In genomic region chr16:37337529-37337928, GRCm38 (mm10) we compare ENCODE assay signal across 23 mouse cellular contexts. TPM values are rescaled to one million over a fixed set of nuclear protein-coding genes. Genes with fewer than 3 reads are reported as not detected.
DNase-seq lines count a peak whose midpoint lies in the region; ATAC-seq and TF ChIP-seq lines count a peak whose summit lies in the region.
"Had no signal": no experiment of that assay in that cellular context is flagged by ENCODE, and none has a peak within 500 bp of the region (broad histone marks: within the 10 kb centered on the region; RNA-seq: fewer than 3 reads in every experiment).

No protein-coding gene starts in this region.

- no peak for TF ChIP-seq CTCF in kidney, adult 2 months (conservative IDR thresholded peaks at IDR 0.05; ENCODE audit: insufficient read depth, insufficient read length, low read depth, low read length)
- no peak for TF ChIP-seq CTCF in CH12.LX (conservative IDR thresholded peaks at IDR 0.05 in 1 of 2, IDR thresholded peaks at IDR 0.05 in 1 of 2; ENCODE audit: low read depth in 2 of 2, low read length in 2 of 2)

- no peaks in the 10 kb centered on the region for H3K27me3 ChIP-seq in kidney, adult 2 months (replicated peaks; ENCODE audit: control insufficient read depth, insufficient read depth, low read length)
- H3K27me3 ChIP-seq in kidney, embryonic 14.5 days (ENCODE audit: control insufficient read depth, insufficient read depth, low read length), result no peaks in the 10 kb centered on the region
- H3K27me3 ChIP-seq in CH12.LX (replicated peaks), result no peaks in the 10 kb centered on the region
- H3K27me3 ChIP-seq: forebrain, embryonic 12.5 days; heart, embryonic 13.5 days; kidney, embryonic 15.5 days; midbrain, embryonic 15.5 days had no signal

- in situ Hi-C loops in CH12.LX (cut with MboI; ENCODE audit: low pct_ligation_motif_present, low pct_unique_long_range_greater_than_20kb, low sequenced_read_pairs), result no loop called here

- TF ChIP-seq RAD21 in CH12.LX (IDR thresholded peaks at IDR 0.05; ENCODE audit: low read depth, low read length), result no peak

- no peaks in the 10 kb centered on the region for H3K9me3 ChIP-seq in kidney, embryonic 14.5 days (ENCODE audit: control insufficient read depth, low read length)
- H3K9me3 ChIP-seq in CH12.LX (replicated peaks; ENCODE audit: low read length), result no peaks in the 10 kb centered on the region
- H3K9me3 ChIP-seq: forebrain, embryonic 12.5 days; heart, embryonic 13.5 days; kidney, embryonic 15.5 days; limb, embryonic 10.5 days; midbrain, embryonic 15.5 days had no signal

- H3K9ac ChIP-seq in kidney, embryonic 14.5 days (ENCODE audit: low read depth, low read length), result no peak overlapping the region
- no peak overlapping the region for H3K9ac ChIP-seq in CH12.LX (ENCODE audit: insufficient read depth, low read depth)
- H3K9ac ChIP-seq: forebrain, embryonic 12.5 days; heart, embryonic 13.5 days; kidney, embryonic 15.5 days; midbrain, embryonic 15.5 days had no signal

- no peaks in the 10 kb centered on the region for H3K36me3 ChIP-seq in kidney, adult 2 months (ENCODE audit: control insufficient read depth, insufficient read depth, low read length)
- H3K36me3 ChIP-seq in kidney, embryonic 14.5 days (ENCODE audit: control insufficient read depth, insufficient read depth, low read length), result no peaks in the 10 kb centered on the region
- H3K36me3 ChIP-seq in CH12.LX (replicated peaks in 1 of 2; ENCODE audit: control insufficient read depth in 1 of 2, insufficient read depth in 1 of 2, low read length in 1 of 2), result no peaks in the 10 kb centered on the region
- H3K36me3 ChIP-seq: forebrain, embryonic 12.5 days; heart, embryonic 13.5 days; kidney, embryonic 15.5 days; limb, embryonic 10.5 days; midbrain, embryonic 15.5 days had no signal

- no peak for TF ChIP-seq POLR2A in kidney, adult 2 months (IDR thresholded peaks at IDR 0.05; ENCODE audit: low read depth, low read length)
- TF ChIP-seq POLR2A in CH12.LX (IDR thresholded peaks at IDR 0.05; ENCODE audit: low read depth, low read length), result no peak

- no peak for ATAC-seq in kidney, embryonic 14.5 days (ENCODE audit: low FRiP score, low TSS enrichment)
- ATAC-seq: CD4-positive, CD25-positive, alpha-beta regulatory T cell, adult 4 months; midbrain, embryonic 15.5 days had no signal

- H3K4me3 ChIP-seq in kidney, adult 2 months (ENCODE audit: insufficient read depth, low read depth, low read length), result no peak overlapping the region
- H3K4me3 ChIP-seq in kidney, embryonic 14.5 days (ENCODE audit: low read length), result no peak overlapping the region
- H3K4me3 ChIP-seq in CH12.LX (replicated peaks in 1 of 3; ENCODE audit: low read depth in 2 of 3, low read length in 2 of 3, poor library complexity in 1 of 3), result no peak overlapping the region
- H3K4me3 ChIP-seq: forebrain, embryonic 12.5 days; heart, embryonic 13.5 days; kidney, embryonic 15.5 days; limb, embryonic 10.5 days; midbrain, embryonic 15.5 days had no signal

- WGBS in kidney, adult 2 months, result 64% methylated on average over 1 of the region's 1 CpGs
- 85% methylated on average over 1 of the region's 1 CpGs for WGBS in kidney, embryonic 14.5 days

- no peak for DNase-seq in kidney, adult 2 months
- DNase-seq in CH12.LX (ENCODE audit: extremely low read depth), result peak; percentile 22
- peak; percentile 50 to 61 for DNase-seq in cerebellum, adult 18-20 months
- peak; percentile 43 to 50 for DNase-seq in cerebellum, postnatal 36 days
- DNase-seq in left cerebral cortex, adult 9 months (ENCODE audit: low spot score in 2 of 2), result no peak
- DNase-seq in heart, postnatal 14 days, result no peak
- DNase-seq: heart, postnatal 4 days; lung, adult 2 months; retina, postnatal 1 day; right cerebral cortex, postnatal 4 days had no signal

- H3K79me2 ChIP-seq in CH12.LX (replicated peaks; ENCODE audit: control insufficient read depth, extremely low read depth, insufficient read depth, poor library complexity, severe bottlenecking), result no peaks in the 10 kb centered on the region

- 0 out of 2 replicates have a peak overlapping the region, but pooled peaks have one; percentile 50 for H3K27ac ChIP-seq in kidney, adult 2 months (ENCODE audit: insufficient read depth, low read depth, low read length)
- no peak overlapping the region for H3K27ac ChIP-seq in kidney, embryonic 14.5 days (ENCODE audit: low read depth, low read length)
- H3K27ac ChIP-seq in CH12.LX (ENCODE audit: insufficient read depth, low read depth), result no peak overlapping the region
- H3K27ac ChIP-seq: forebrain, embryonic 12.5 days; heart, embryonic 13.5 days; kidney, embryonic 15.5 days; limb, embryonic 10.5 days; midbrain, embryonic 15.5 days had no signal

- dilution Hi-C loops in CH12.LX (cut with MboI; ENCODE audit: extremely low pct_ligation_motif_present, extremely low pct_unique_long_range_greater_than_20kb, low sequenced_read_pairs), result no loop called here

- TF ChIP-seq EP300 in CH12.LX (IDR thresholded peaks at IDR 0.05; ENCODE audit: low read length), result no peak

- intact Hi-C loops in heart, postnatal 14 days (cut with DNase I), result no loop called here

- H3K4me1 ChIP-seq in kidney, adult 2 months (ENCODE audit: control insufficient read depth, insufficient read depth, low read length), result no peaks in the 10 kb centered on the region
- no peaks in the 10 kb centered on the region for H3K4me1 ChIP-seq in kidney, embryonic 14.5 days (ENCODE audit: control insufficient read depth, insufficient read depth, low read length)
- H3K4me1 ChIP-seq in CH12.LX (ENCODE audit: control insufficient read depth in 1 of 2, insufficient read depth in 2 of 2), result peaks cover 0 to 23% of the 10 kb centered on the region in 2 experiments; a peak in 2 of 4 replicates
- H3K4me1 ChIP-seq: forebrain, embryonic 12.5 days; heart, embryonic 13.5 days; kidney, embryonic 15.5 days; limb, embryonic 10.5 days; midbrain, embryonic 15.5 days had no signal

- H3K4me2 ChIP-seq in kidney, embryonic 14.5 days (replicated peaks; ENCODE audit: low read depth, low read length), result no peak overlapping the region
- no peak overlapping the region; the same call in 1 of the 2 replicates for H3K4me2 ChIP-seq in CH12.LX (ENCODE audit: insufficient read depth, low read depth, poor library complexity, severe bottlenecking)
- H3K4me2 ChIP-seq: forebrain, embryonic 12.5 days; heart, embryonic 13.5 days; kidney, embryonic 15.5 days; liver, embryonic 11.5 days; midbrain, embryonic 15.5 days had no signal

TF ChIP-seq in CH12.LX, 34 proteins besides CTCF, POLR2A, EP300 and RAD21:
- TF ChIP-seq BHLHE40 (IDR thresholded peaks at IDR 0.05; ENCODE audit: low read depth, low read length), result no peak
- TF ChIP-seq TCF12 (IDR thresholded peaks at IDR 0.05; ENCODE audit: low read depth, low read length), result no peak
- TF ChIP-seq IRF4 (IDR thresholded peaks at IDR 0.05; ENCODE audit: low read depth, low read length), result no peak
- no peak for TF ChIP-seq GABPA (IDR thresholded peaks at IDR 0.05; ENCODE audit: insufficient replicate concordance, low read depth, low read length)
- TF ChIP-seq MXI1 (IDR thresholded peaks at IDR 0.05; ENCODE audit: low read depth, low read length), result no peak
- no peak for TF ChIP-seq NRF1 (IDR thresholded peaks at IDR 0.05; ENCODE audit: low read depth, low read length)
- TF ChIP-seq CHD1 (IDR thresholded peaks at IDR 0.05; ENCODE audit: low read depth, low read length), result no peak
- TF ChIP-seq CHD2 (IDR thresholded peaks at IDR 0.05; ENCODE audit: low read length), result no peak

RNA-seq across cellular contexts. Expression of gene Stxbp5l, which starts 47.2 kb away (rescaled TPM):
- polyA plus RNA-seq in kidney, adult 2 months (2012; rRNA removed), result 1.4 and 1.8 TPM in 2 replicates
- 1.8 and 4.0 TPM in 2 replicates for polyA plus RNA-seq in kidney, embryonic 14.5 days (2014; fragmentation: Nextera tagmentation; extraction: Ambion mirVana)
- 0.04 and 0.13 TPM in 2 replicates for total RNA-seq in CH12.LX (2012; rRNA removed)
- 0.18 and 0.24 TPM in 2 replicates for total RNA-seq in CH12.LX (2014; rRNA removed)
- polyA plus RNA-seq in CH12.LX (2012; ENCODE audit: insufficient read length, low read depth), result 0.09 TPM in 1 of 2 replicates, not detected in the other
- total RNA-seq in heart, postnatal 14 days (2021), result not detected
- total RNA-seq: granulocyte monocyte progenitor cell, adult 5-6 weeks; megakaryocyte, adult 5-6 weeks; MEL; neutrophil, adult 5-6 weeks had no signal
- polyA plus RNA-seq: large intestine, adult 2 months; lung, adult 2 months had no signal

Comparison
In these comparisons a context has a peak if more than half of its experiments do, and no peak if none do; other contexts are left out.
1. DNase-seq: peak in CH12.LX (single experiment), cerebellum, adult 18-20 months (2 of 2) and cerebellum, postnatal 36 days (2 of 2); none in kidney, adult 2 months (single experiment), left cerebral cortex, adult 9 months (0 of 2) and heart, postnatal 14 days (0 of 2).